Comparison of ENCODE assay signal across 8 mouse cellular contexts in the genomic region with DNA sequence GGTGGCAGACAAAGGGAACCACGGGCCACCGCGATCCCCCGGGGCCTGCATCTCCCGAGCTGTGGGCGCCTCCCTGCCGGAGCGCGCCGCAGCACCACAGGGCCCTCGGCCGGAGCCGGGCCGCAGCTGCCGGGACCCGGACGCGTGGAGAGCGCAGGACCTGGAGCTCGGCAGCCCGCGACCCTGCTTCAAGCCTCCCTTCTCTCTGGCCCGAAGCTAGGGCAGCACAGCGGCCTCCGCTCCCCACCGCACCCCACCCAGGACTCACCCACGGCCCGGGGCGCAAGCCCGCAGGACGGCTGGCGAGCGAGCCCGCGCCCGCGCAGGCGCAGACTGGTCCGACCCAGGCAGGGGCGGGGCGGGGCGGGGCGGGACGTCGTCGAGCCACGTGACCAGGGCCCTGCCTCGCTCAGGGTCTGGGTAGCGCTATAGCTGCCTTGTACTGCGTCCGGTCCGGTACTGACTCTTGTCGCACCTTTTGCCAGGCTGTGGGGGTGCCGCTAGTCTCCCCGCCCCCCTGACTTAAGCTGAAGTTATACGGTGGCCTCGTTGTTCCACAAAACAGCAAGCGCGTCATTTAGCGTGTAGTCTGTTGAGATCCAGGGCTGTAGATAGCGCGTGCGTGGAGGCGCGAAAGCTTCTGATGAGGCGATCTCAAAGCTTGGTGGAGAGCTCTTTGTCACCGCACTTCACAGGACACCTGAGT. TPM values are rescaled to one million over a fixed set of nuclear protein-coding genes. Genes with fewer than 3 reads are reported as not detected.
DNase-seq lines count a peak whose midpoint lies in the region; ATAC-seq and TF ChIP-seq lines count a peak whose summit lies in the region.

Gene Slc25a51, minus strand, starts transcription at position 340 of the 706 bp plus-strand sequence.

- peak; percentile 97 for DNase-seq in brain, embryonic 14.5 days (ENCODE audit: low read depth)
- peak; percentile 97 for DNase-seq in kidney, postnatal 0 days (ENCODE audit: low spot score)
- DNase-seq in liver, embryonic 11.5 days (ENCODE audit: low spot score), result peak; percentile 94
- DNase-seq in naive thymus-derived CD4-positive, alpha-beta T cell, adult 2 months (ENCODE audit: low read depth), result peak; percentile 96

- H3K4me3 ChIP-seq in C2C12 (ENCODE audit: insufficient read depth, poor library complexity, severe bottlenecking), result peak within 1 kb of the TSS; percentile 72
- H3K4me3 ChIP-seq in erythroblast, embryonic 14.5 days (replicated peaks), result peak within 1 kb of the TSS; percentile 99
- H3K4me3 ChIP-seq in heart, embryonic 11.5 days (ENCODE audit: low read depth, low read length), result peak within 1 kb of the TSS; percentile 98
- H3K4me3 ChIP-seq in kidney, postnatal 0 days (replicated peaks; ENCODE audit: low read depth, low read length), result peak within 1 kb of the TSS; percentile 98
- peak within 1 kb of the TSS; percentile 97 for H3K4me3 ChIP-seq in liver, embryonic 11.5 days (ENCODE audit: low read depth, low read length)
- peak within 1 kb of the TSS; percentile 97 for H3K4me3 ChIP-seq in stomach, embryonic 14.5 days (ENCODE audit: low read depth, low read length)

- no peaks in the 10 kb centered on the region for H3K27me3 ChIP-seq in C2C12 (ENCODE audit: control insufficient read depth, insufficient read depth, insufficient read length)
- H3K27me3 ChIP-seq in erythroblast, embryonic 14.5 days (ENCODE audit: control insufficient read depth), result peaks cover 26% of the 10 kb centered on the region
- H3K27me3 ChIP-seq in heart, embryonic 11.5 days (ENCODE audit: control insufficient read depth, insufficient read depth, low read length), result no peaks in the 10 kb centered on the region
- no peaks in the 10 kb centered on the region for H3K27me3 ChIP-seq in kidney, postnatal 0 days (ENCODE audit: insufficient read depth, low read length)
- peaks cover 6% of the 10 kb centered on the region for H3K27me3 ChIP-seq in liver, embryonic 11.5 days (replicated peaks; ENCODE audit: control insufficient read depth, insufficient read depth, low read length)
- H3K27me3 ChIP-seq in stomach, embryonic 14.5 days (ENCODE audit: control insufficient read depth, insufficient read depth, low read length), result no peaks in the 10 kb centered on the region

- WGBS in heart, embryonic 11.5 days (ENCODE audit: insufficient replicate concordance), result under 1% methylated on average over 64 of the region's 67 CpGs
- under 1% methylated on average over 67 of the region's 67 CpGs for WGBS in kidney, postnatal 0 days
- under 1% methylated on average over 60 of the region's 67 CpGs for WGBS in liver, embryonic 11.5 days
- under 1% methylated on average over 65 of the region's 67 CpGs for WGBS in stomach, embryonic 14.5 days

- peak; percentile 93 for ATAC-seq in heart, embryonic 11.5 days (replicated peaks; ENCODE audit: insufficient number of reproducible peaks, low FRiP score, low TSS enrichment)
- ATAC-seq in kidney, postnatal 0 days (replicated peaks; ENCODE audit: low FRiP score, low read depth), result peak; percentile 96
- ATAC-seq in liver, embryonic 11.5 days (replicated peaks; ENCODE audit: low FRiP score), result peak; percentile 93
- ATAC-seq in stomach, embryonic 14.5 days (ENCODE audit: insufficient number of reproducible peaks, insufficient read depth, low FRiP score, low read depth), result peak; percentile 95

- TF ChIP-seq CTCF in C2C12 (IDR thresholded peaks at IDR 0.05; ENCODE audit: control insufficient read depth, insufficient read depth, insufficient read length), result no peak
- TF ChIP-seq CTCF in brain, embryonic 14.5 days (IDR thresholded peaks at IDR 0.05; ENCODE audit: borderline replicate concordance, extremely low read depth, insufficient read depth, insufficient read length), result no peak
- no peak for TF ChIP-seq CTCF in kidney, postnatal 0 days (IDR thresholded peaks at IDR 0.05; ENCODE audit: low read depth)

- peaks cover 18% of the 10 kb centered on the region for H3K79me3 ChIP-seq in C2C12 (ENCODE audit: low read depth)

- peak within 1 kb of the TSS; percentile 97 for H3K9ac ChIP-seq in heart, embryonic 11.5 days (ENCODE audit: low read depth, low read length)
- H3K9ac ChIP-seq in kidney, postnatal 0 days (ENCODE audit: low read depth, low read length), result peak within 1 kb of the TSS; percentile 99
- peak within 1 kb of the TSS; percentile 95 for H3K9ac ChIP-seq in liver, embryonic 11.5 days (ENCODE audit: low read depth, low read length)
- peak within 1 kb of the TSS; percentile 93 for H3K9ac ChIP-seq in stomach, embryonic 14.5 days (replicated peaks; ENCODE audit: low read depth, low read length)

- peak within 1 kb of the TSS; percentile 65 for H3ac ChIP-seq in C2C12 (ENCODE audit: control insufficient read depth, insufficient read length, low read depth)

- no peaks in the 10 kb centered on the region for H3K9me3 ChIP-seq in erythroblast, embryonic 14.5 days (ENCODE audit: control insufficient read depth, low read length)
- H3K9me3 ChIP-seq in heart, embryonic 11.5 days (replicated peaks; ENCODE audit: control insufficient read depth, low read length), result no peaks in the 10 kb centered on the region
- no peaks in the 10 kb centered on the region for H3K9me3 ChIP-seq in kidney, postnatal 0 days (replicated peaks; ENCODE audit: low read length)
- no peaks in the 10 kb centered on the region for H3K9me3 ChIP-seq in liver, embryonic 11.5 days (ENCODE audit: control insufficient read depth, low read length)
- no peaks in the 10 kb centered on the region for H3K9me3 ChIP-seq in stomach, embryonic 14.5 days (ENCODE audit: control insufficient read depth, low read depth, low read length)

- peaks cover 44% of the 10 kb centered on the region for H3K79me2 ChIP-seq in C2C12 (ENCODE audit: control insufficient read depth, insufficient read depth)

- peak within 1 kb of the TSS; percentile 87 for H3K4me2 ChIP-seq in heart, embryonic 11.5 days
- H3K4me2 ChIP-seq in kidney, postnatal 0 days (ENCODE audit: low read length), result peak within 1 kb of the TSS; percentile 87
- peak within 1 kb of the TSS; percentile 99 for H3K4me2 ChIP-seq in liver, embryonic 11.5 days
- peak within 1 kb of the TSS; percentile 88 for H3K4me2 ChIP-seq in stomach, embryonic 14.5 days (replicated peaks; ENCODE audit: low read depth, low read length)

- peaks cover 56% of the 10 kb centered on the region for H3K4me1 ChIP-seq in erythroblast, embryonic 14.5 days (ENCODE audit: control insufficient read depth)
- peaks cover 19% of the 10 kb centered on the region for H3K4me1 ChIP-seq in heart, embryonic 11.5 days (ENCODE audit: control insufficient read depth, insufficient read depth, low read length)
- peaks cover 10% of the 10 kb centered on the region; the same call in 1 of the 2 replicates for H3K4me1 ChIP-seq in kidney, postnatal 0 days (replicated peaks; ENCODE audit: insufficient read depth, low read length)
- H3K4me1 ChIP-seq in liver, embryonic 11.5 days (replicated peaks; ENCODE audit: control insufficient read depth, insufficient read depth, low read length), result peaks cover 20% of the 10 kb centered on the region
- peaks cover 19% of the 10 kb centered on the region; the same call in 1 of the 2 replicates for H3K4me1 ChIP-seq in stomach, embryonic 14.5 days (ENCODE audit: control insufficient read depth, insufficient read depth, low read length)

- peak within 1 kb of the TSS; percentile 91 for H3K27ac ChIP-seq in heart, embryonic 11.5 days (ENCODE audit: low read depth, low read length)
- peak within 1 kb of the TSS; percentile 98 for H3K27ac ChIP-seq in kidney, postnatal 0 days
- peak within 1 kb of the TSS; percentile 91 for H3K27ac ChIP-seq in liver, embryonic 11.5 days (ENCODE audit: low read depth, low read length)
- H3K27ac ChIP-seq in stomach, embryonic 14.5 days (ENCODE audit: low read length), result peak within 1 kb of the TSS; percentile 91

- H3K36me3 ChIP-seq in C2C12 (ENCODE audit: control insufficient read depth, insufficient read depth), result peaks cover 6% of the 10 kb centered on the region
- H3K36me3 ChIP-seq in erythroblast, embryonic 14.5 days (ENCODE audit: control insufficient read depth), result peaks cover 29% of the 10 kb centered on the region
- H3K36me3 ChIP-seq in heart, embryonic 11.5 days (ENCODE audit: control insufficient read depth, insufficient read depth, low read length), result no peaks in the 10 kb centered on the region
- peaks cover 6% of the 10 kb centered on the region for H3K36me3 ChIP-seq in kidney, postnatal 0 days (ENCODE audit: insufficient read depth, low read length)
- peaks cover 7% of the 10 kb centered on the region for H3K36me3 ChIP-seq in liver, embryonic 11.5 days (ENCODE audit: control insufficient read depth, insufficient read depth, low read length)
- peaks cover 7% of the 10 kb centered on the region for H3K36me3 ChIP-seq in stomach, embryonic 14.5 days (ENCODE audit: control insufficient read depth, insufficient read depth, low read length)

- TF ChIP-seq POLR2A in brain, embryonic 14.5 days (IDR thresholded peaks at IDR 0.05; ENCODE audit: borderline replicate concordance, extremely low read depth, insufficient read depth, insufficient read length, poor library complexity, severe bottlenecking), result peak; percentile 99

TF ChIP-seq in C2C12, 6 proteins besides CTCF, POLR2A, EP300 and RAD21:
- TF ChIP-seq FOSL1 (IDR thresholded peaks at IDR 0.05; ENCODE audit: insufficient read depth, low read length, poor library complexity, severe bottlenecking), result no peak
- peak; percentile 83 for TF ChIP-seq USF1 (IDR thresholded peaks at IDR 0.05; ENCODE audit: low read depth)
TF ChIP-seq in C2C12: peak in this region for 1.

RNA-seq across cellular contexts. Expression of gene Slc25a51, which starts in this region (rescaled TPM):
- polyA plus RNA-seq in C2C12 (2012; fragmentation: generic; extraction: Trizol), result 42.4 TPM
- polyA plus RNA-seq in brain, embryonic 14.5 days (2012; rRNA removed), result 130 and 146 TPM in 2 replicates
- polyA plus RNA-seq in erythroblast, embryonic 14.5 days (2012), result 16.8 and 17.7 TPM in 2 replicates
- 60.7 and 73.4 TPM in 2 replicates for polyA plus RNA-seq in heart, embryonic 11.5 days (2014; fragmentation: Nextera tagmentation; extraction: Ambion mirVana)
- polyA plus RNA-seq in kidney, postnatal 0 days (2015; fragmentation: Nextera tagmentation; extraction: Ambion mirVana), result 62.9 and 70.3 TPM in 2 replicates
- polyA plus RNA-seq in liver, embryonic 11.5 days (2014; fragmentation: Nextera tagmentation; extraction: Ambion mirVana), result 81.6 and 83.1 TPM in 2 replicates
- polyA plus RNA-seq in stomach, embryonic 14.5 days (2014; fragmentation: Nextera tagmentation; extraction: Ambion mirVana), result 63.4 and 67.6 TPM in 2 replicates

Comparison
In these comparisons a context has a peak if more than half of its experiments do, and no peak if none do; other contexts are left out.
1. Peak in every context shown above with its lines: DNase-seq, ATAC-seq, H3K4me3 ChIP-seq and H3K27ac ChIP-seq.